Mouse (Mus musculus): Measurements from ENCODE around the gene Dpp3. TPM values are rescaled to one million over a fixed set of nuclear protein-coding genes. Genes with fewer than 3 reads are reported as not detected.

Dpp3 gene
- polyA plus RNA-seq, 1 experiment from 2014 or later: 59.2 TPM

- no peak overlapping the region for H3K9ac ChIP-seq (ENCODE audit: low read depth, low read length)
- H3K4me1 ChIP-seq (replicated peaks; ENCODE audit: control insufficient read depth, insufficient read depth, low read length): no peaks in the 10 kb centered on the region
- no peak overlapping the region for H3K4me2 ChIP-seq (replicated peaks; ENCODE audit: low read depth)
- H3K4me3 ChIP-seq (ENCODE audit: low read depth, low read length): no peak overlapping the region
- no peak overlapping the region for H3K27ac ChIP-seq (ENCODE audit: low read depth, low read length)
- WGBS: 65% methylated on average over 6 of the region's 6 CpGs
- H3K9me3 ChIP-seq (ENCODE audit: control insufficient read depth): no peaks in the 10 kb centered on the region
- no peak for ATAC-seq
- peaks cover 5% of the 10 kb centered on the region for H3K27me3 ChIP-seq (replicated peaks; ENCODE audit: control insufficient read depth, insufficient read depth, low read length)
- TF ChIP-seq CTCF (IDR thresholded peaks at IDR 0.05; ENCODE audit: low read depth): no peak
- no peaks in the 10 kb centered on the region for H3K36me3 ChIP-seq (ENCODE audit: control insufficient read depth, insufficient read depth)
These were observed 65.0 kb downstream of the Dpp3 start for GRCm38 (mm10) chr19:4863048-4863447.

GRCm38 (mm10) chr19:4859081-4859480, 69.0 kb downstream of the Dpp3 start:
- 65% methylated on average over 6 of the region's 6 CpGs for WGBS
- Histone ChIP-seq H3K27me3 (replicated peaks; ENCODE audit: control insufficient read depth, insufficient read depth, low read length) (peaks cover 3% of the 10 kb centered on the region; the same call in 1 of the 2 replicates), H3K4me2 (replicated peaks; ENCODE audit: low read depth) (no peak overlapping the region), H3K4me1 (replicated peaks; ENCODE audit: control insufficient read depth, insufficient read depth, low read length) (peaks cover 4% of the 10 kb centered on the region; the same call in 1 of the 2 replicates), H3K27ac (ENCODE audit: low read depth, low read length) (no peak overlapping the region), H3K9ac (ENCODE audit: low read depth, low read length) (no peak overlapping the region), H3K9me3 (ENCODE audit: control insufficient read depth) (no peaks in the 10 kb centered on the region), H3K36me3 (ENCODE audit: control insufficient read depth, insufficient read depth) (no peaks in the 10 kb centered on the region), H3K4me3 (ENCODE audit: low read depth, low read length) (no peak overlapping the region)
- ATAC-seq: no peak
- TF ChIP-seq CTCF (IDR thresholded peaks at IDR 0.05; ENCODE audit: low read depth): no peak

Other genes with a start within 250 kb of the Dpp3 start
- 1.0 and 1.1 TPM in 2 replicates for gene Gm960, start 229.6 kb downstream of the Dpp3 start, polyA plus RNA-seq (2015; fragmentation: Nextera tagmentation; extraction: Ambion mirVana)
- 0.27 and 0.31 TPM in 2 replicates for gene Sptbn2, start 217.1 kb downstream of the Dpp3 start, polyA plus RNA-seq (2015; fragmentation: Nextera tagmentation; extraction: Ambion mirVana)
- gene Rbm4b, start 171.8 kb downstream of the Dpp3 start, polyA plus RNA-seq (2015; fragmentation: Nextera tagmentation; extraction: Ambion mirVana): 17.0 and 18.3 TPM in 2 replicates
- gene Rbm4, start 134.4 kb downstream of the Dpp3 start, polyA plus RNA-seq (2015; fragmentation: Nextera tagmentation; extraction: Ambion mirVana): 20.3 and 21.6 TPM in 2 replicates
- 18.4 and 19.5 TPM in 2 replicates for gene Gm21992, start 116.7 kb downstream of the Dpp3 start, polyA plus RNA-seq (2015; fragmentation: Nextera tagmentation; extraction: Ambion mirVana)
- gene Rbm14, start 116.7 kb downstream of the Dpp3 start, polyA plus RNA-seq (2015; fragmentation: Nextera tagmentation; extraction: Ambion mirVana): 21.1 and 21.8 TPM in 2 replicates
- 44.9 and 46.3 TPM in 2 replicates for gene Ccs, start 89.0 kb downstream of the Dpp3 start, polyA plus RNA-seq (2015; fragmentation: Nextera tagmentation; extraction: Ambion mirVana)
- gene Ccdc87, start 88.9 kb downstream of the Dpp3 start, polyA plus RNA-seq (2015; fragmentation: Nextera tagmentation; extraction: Ambion mirVana): not detected in 2 replicates
- 15.6 and 16.4 TPM in 2 replicates for gene Ctsf, start 73.2 kb downstream of the Dpp3 start, polyA plus RNA-seq (2015; fragmentation: Nextera tagmentation; extraction: Ambion mirVana)
- gene Actn3, start 50.4 kb downstream of the Dpp3 start, polyA plus RNA-seq (2015; fragmentation: Nextera tagmentation; extraction: Ambion mirVana): 0.47 and 0.56 TPM in 2 replicates
- 7.6 and 9.1 TPM in 2 replicates for gene Zdhhc24, start 49.6 kb downstream of the Dpp3 start, polyA plus RNA-seq (2015; fragmentation: Nextera tagmentation; extraction: Ambion mirVana)
- gene Bbs1, start 21.7 kb downstream of the Dpp3 start, polyA plus RNA-seq (2015; fragmentation: Nextera tagmentation; extraction: Ambion mirVana): 0.60 and 0.98 TPM in 2 replicates
- gene Peli3, start 14.8 kb upstream of the Dpp3 start, polyA plus RNA-seq (2015; fragmentation: Nextera tagmentation; extraction: Ambion mirVana): 0.46 and 0.89 TPM in 2 replicates
- 73.7 and 78.1 TPM in 2 replicates for gene Mrpl11, start 33.9 kb upstream of the Dpp3 start, polyA plus RNA-seq (2015; fragmentation: Nextera tagmentation; extraction: Ambion mirVana)
- gene Npas4, start 62.0 kb upstream of the Dpp3 start, polyA plus RNA-seq (2015; fragmentation: Nextera tagmentation; extraction: Ambion mirVana): 0.09 and 0.12 TPM in 2 replicates
- gene Slc29a2, start 95.6 kb upstream of the Dpp3 start, polyA plus RNA-seq (2015; fragmentation: Nextera tagmentation; extraction: Ambion mirVana): 1.3 and 1.8 TPM in 2 replicates
- gene B4gat1, start 110.5 kb upstream of the Dpp3 start, polyA plus RNA-seq (2015; fragmentation: Nextera tagmentation; extraction: Ambion mirVana): 16.2 and 17.9 TPM in 2 replicates
- gene AC124502.3, start 110.6 kb upstream of the Dpp3 start, polyA plus RNA-seq (2015; fragmentation: Nextera tagmentation; extraction: Ambion mirVana): 0.56 TPM in 1 of 2 replicates, not detected in the other
- gene Brms1, start 113.1 kb upstream of the Dpp3 start, polyA plus RNA-seq (2015; fragmentation: Nextera tagmentation; extraction: Ambion mirVana): 33.2 and 33.4 TPM in 2 replicates
- gene Rin1, start 122.2 kb upstream of the Dpp3 start, polyA plus RNA-seq (2015; fragmentation: Nextera tagmentation; extraction: Ambion mirVana): 0.77 and 0.78 TPM in 2 replicates
- gene Cd248, start 139.8 kb upstream of the Dpp3 start, polyA plus RNA-seq (2015; fragmentation: Nextera tagmentation; extraction: Ambion mirVana): 19.9 and 23.0 TPM in 2 replicates
- 4.0 TPM in 2 replicates for gene Tmem151a, start 157.2 kb upstream of the Dpp3 start, polyA plus RNA-seq (2015; fragmentation: Nextera tagmentation; extraction: Ambion mirVana)
- gene Yif1a, start 160.3 kb upstream of the Dpp3 start, polyA plus RNA-seq (2015; fragmentation: Nextera tagmentation; extraction: Ambion mirVana): 182 and 198 TPM in 2 replicates
- 5.6 and 5.8 TPM in 2 replicates for gene Cnih2, start 170.2 kb upstream of the Dpp3 start, polyA plus RNA-seq (2015; fragmentation: Nextera tagmentation; extraction: Ambion mirVana)
- 185 TPM in 2 replicates for gene Rab1b, start 178.8 kb upstream of the Dpp3 start, polyA plus RNA-seq (2015; fragmentation: Nextera tagmentation; extraction: Ambion mirVana)
- gene Klc2, start 190.3 kb upstream of the Dpp3 start, polyA plus RNA-seq (2015; fragmentation: Nextera tagmentation; extraction: Ambion mirVana): 8.0 and 9.1 TPM in 2 replicates

All from intestine, postnatal 0 days (tissue).